Comparison of ENCODE assay signal across 23 mouse cellular contexts in genomic region chr2:174782880-174783279, GRCm38 (mm10). TPM values are rescaled to one million over a fixed set of nuclear protein-coding genes. Genes with fewer than 3 reads are reported as not detected.
DNase-seq lines count a peak whose midpoint lies in the region; ATAC-seq lines count a peak whose summit lies in the region.
"Had no signal": no experiment of that assay in that cellular context is flagged by ENCODE, and none has a peak within 500 bp of the region (broad histone marks: within the 10 kb centered on the region; RNA-seq: fewer than 3 reads in every experiment).

No protein-coding gene starts in this region.

- H3K27ac ChIP-seq in embryonic facial prominence, embryonic 12.5 days, result peak overlapping the region; percentile 71
- H3K27ac ChIP-seq in limb, embryonic 11.5 days (replicated peaks; ENCODE audit: low read depth, low read length), result no peak overlapping the region
- H3K27ac ChIP-seq: forebrain, embryonic 12.5 days; hindbrain, embryonic 10.5 days; intestine, embryonic 15.5 days; limb, embryonic 15.5 days; liver, embryonic 14.5 days had no signal

- H3K9ac ChIP-seq in embryonic facial prominence, embryonic 12.5 days, result no peak overlapping the region
- H3K9ac ChIP-seq in limb, embryonic 11.5 days (ENCODE audit: low read length), result no peak overlapping the region
- H3K9ac ChIP-seq: forebrain, embryonic 12.5 days; heart, embryonic 12.5 days; intestine, embryonic 15.5 days; limb, embryonic 15.5 days; liver, embryonic 14.5 days had no signal

- peak; percentile 28 to 29 for DNase-seq in lung, adult 18-20 months
- DNase-seq in lung, postnatal 10 days, result no peak
- DNase-seq in limb, embryonic 11.5 days (ENCODE audit: low spot score), result no peak
- DNase-seq in lung, postnatal 36 days, result peak; percentile 47
- no peak for DNase-seq in cerebellum, adult 9-10 months
- no peak for DNase-seq in thymus, postnatal 4 days
- DNase-seq: adrenal gland, postnatal 25 days; cerebellum, postnatal 10 days; heart, postnatal 10 days; kidney, adult 8-10 months; kidney, postnatal 10 days; thymus, adult 18-20 months; thymus, postnatal 36 days had no signal

- no peaks in the 10 kb centered on the region for H3K27me3 ChIP-seq in embryonic facial prominence, embryonic 12.5 days
- H3K27me3 ChIP-seq in limb, embryonic 11.5 days (ENCODE audit: control insufficient read depth, insufficient read depth, low read length), result no peaks in the 10 kb centered on the region
- H3K27me3 ChIP-seq: forebrain, embryonic 12.5 days; heart, embryonic 12.5 days; intestine, embryonic 15.5 days; limb, embryonic 15.5 days had no signal

- no peak overlapping the region for H3K4me3 ChIP-seq in embryonic facial prominence, embryonic 12.5 days
- H3K4me3 ChIP-seq in limb, embryonic 11.5 days (ENCODE audit: low read depth, low read length), result no peak overlapping the region
- H3K4me3 ChIP-seq: erythroblast, embryonic 14.5 days; forebrain, embryonic 12.5 days; heart, embryonic 12.5 days; hindbrain, embryonic 10.5 days; intestine, embryonic 15.5 days; limb, embryonic 15.5 days had no signal

- H3K4me2 ChIP-seq in embryonic facial prominence, embryonic 12.5 days (replicated peaks), result no peak overlapping the region
- no peak overlapping the region for H3K4me2 ChIP-seq in limb, embryonic 11.5 days (ENCODE audit: low read depth, severe bottlenecking)
- H3K4me2 ChIP-seq: forebrain, embryonic 12.5 days; heart, embryonic 12.5 days; intestine, embryonic 15.5 days; limb, embryonic 15.5 days; midbrain, embryonic 11.5 days had no signal

- H3K36me3 ChIP-seq in embryonic facial prominence, embryonic 12.5 days, result no peaks in the 10 kb centered on the region
- H3K36me3 ChIP-seq in limb, embryonic 11.5 days (ENCODE audit: control insufficient read depth, insufficient read depth, low read length), result no peaks in the 10 kb centered on the region
- H3K36me3 ChIP-seq: forebrain, embryonic 12.5 days; heart, embryonic 12.5 days; hindbrain, embryonic 10.5 days; intestine, embryonic 15.5 days; limb, embryonic 15.5 days had no signal

- 31% methylated on average over 5 of the region's 5 CpGs for WGBS in embryonic facial prominence, embryonic 12.5 days
- WGBS in limb, embryonic 11.5 days, result 36% methylated on average over 5 of the region's 5 CpGs

- H3K4me1 ChIP-seq in embryonic facial prominence, embryonic 12.5 days, result peaks cover 33% of the 10 kb centered on the region
- peaks cover 4% of the 10 kb centered on the region; the same call in 1 of the 2 replicates for H3K4me1 ChIP-seq in limb, embryonic 11.5 days (ENCODE audit: control insufficient read depth, insufficient read depth, low read length)
- H3K4me1 ChIP-seq: heart, embryonic 12.5 days; intestine, embryonic 15.5 days had no signal

- no peaks in the 10 kb centered on the region for H3K9me3 ChIP-seq in embryonic facial prominence, embryonic 12.5 days
- no peaks in the 10 kb centered on the region for H3K9me3 ChIP-seq in limb, embryonic 11.5 days (ENCODE audit: control insufficient read depth, low read length)
- H3K9me3 ChIP-seq: forebrain, embryonic 12.5 days; heart, embryonic 12.5 days; hindbrain, embryonic 10.5 days; intestine, embryonic 15.5 days; limb, embryonic 15.5 days had no signal

- ATAC-seq in embryonic facial prominence, embryonic 12.5 days (ENCODE audit: insufficient number of reproducible peaks, insufficient read depth, low FRiP score, low TSS enrichment), result 0 out of 2 replicates have a peak, but pooled peaks have one; percentile 36
- peak; percentile 31; the same call in 1 of the 2 replicates for ATAC-seq in limb, embryonic 11.5 days (ENCODE audit: insufficient number of reproducible peaks, low FRiP score, low TSS enrichment, low read depth)
- ATAC-seq: hindbrain, embryonic 16.5 days; intestine, embryonic 15.5 days had no signal

RNA-seq across cellular contexts. Expression of gene Edn3, which starts 22.5 kb away (rescaled TPM):
- 22.1 and 22.2 TPM in 2 replicates for polyA plus RNA-seq in embryonic facial prominence, embryonic 12.5 days (2016; fragmentation: Nextera tagmentation; extraction: Ambion mirVana)
- polyA plus RNA-seq in limb, embryonic 11.5 days (2014; fragmentation: Nextera tagmentation; extraction: Ambion mirVana), result 15.8 and 18.4 TPM in 2 replicates
- polyA plus RNA-seq: erythroblast, embryonic 14.5 days had no signal

Comparison
In these comparisons a context has a peak if more than half of its experiments do, and no peak if none do; other contexts are left out.
1. DNase-seq: peak in lung, adult 18-20 months (2 of 2) and lung, postnatal 36 days (single experiment); none in lung, postnatal 10 days (single experiment), limb, embryonic 11.5 days (single experiment), cerebellum, adult 9-10 months (single experiment) and thymus, postnatal 4 days (single experiment).